Mouse (Mus musculus) kidney, adult 11 months (tissue): ENCODE measurements around the gene Tmem229b.
A peak's percentile ranks its signal among the peaks of the same experiment; 100 is the strongest.
"Not testable (repeated sequence)": the region's sequence is repeated elsewhere in the genome, so short reads cannot be mapped to it uniquely, and the experiment has no call there.

Source experiments
- DNase-seq: peaks from one replicate; pipeline ENCODE4 v3.0.0; 2022

Gene Tmem229b

DNA sequence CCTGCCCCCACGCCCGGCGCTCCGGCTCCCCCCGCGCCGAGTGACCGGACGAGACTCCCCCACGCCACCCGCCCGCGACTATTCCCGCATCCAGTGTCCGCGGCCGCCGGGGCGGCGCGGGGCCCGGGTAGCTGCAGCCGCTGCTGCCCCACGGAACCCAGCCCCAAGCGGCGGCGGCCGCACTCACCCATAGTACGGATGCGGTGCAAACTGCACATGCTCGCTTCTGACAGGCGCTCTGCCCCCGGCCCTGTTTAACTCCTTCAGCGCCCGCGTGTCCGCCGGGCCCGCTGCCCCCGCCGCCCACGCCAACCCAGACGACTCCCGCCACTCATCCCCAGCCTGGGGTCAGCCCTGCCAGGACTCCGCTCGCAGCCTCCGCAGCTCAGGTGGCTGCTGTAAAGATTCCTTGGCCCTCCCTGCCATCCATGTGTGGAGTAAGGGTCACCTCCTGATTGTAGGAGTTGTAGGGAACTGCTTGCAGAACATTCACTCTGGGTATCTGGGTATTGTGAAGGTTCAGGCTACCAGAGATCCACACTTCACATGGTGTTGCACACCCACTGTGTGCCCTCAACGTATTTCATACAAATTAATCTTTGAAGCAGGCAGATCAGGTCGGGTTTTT, at the start of gene Tmem229b:
TSS of gene Tmem229b (minus strand) at position 502 of the 628 bp plus-strand sequence.
- peak; percentile 11 for DNase-seq

- DNase-seq = no peak
Observed at GRCm38 (mm10) chr12:79055276-79055675, 47.8 kb upstream of the Tmem229b start.

GRCm38 (mm10) chr12:79052073-79052472, 44.6 kb upstream of the Tmem229b start:
- no peak for DNase-seq

DNA sequence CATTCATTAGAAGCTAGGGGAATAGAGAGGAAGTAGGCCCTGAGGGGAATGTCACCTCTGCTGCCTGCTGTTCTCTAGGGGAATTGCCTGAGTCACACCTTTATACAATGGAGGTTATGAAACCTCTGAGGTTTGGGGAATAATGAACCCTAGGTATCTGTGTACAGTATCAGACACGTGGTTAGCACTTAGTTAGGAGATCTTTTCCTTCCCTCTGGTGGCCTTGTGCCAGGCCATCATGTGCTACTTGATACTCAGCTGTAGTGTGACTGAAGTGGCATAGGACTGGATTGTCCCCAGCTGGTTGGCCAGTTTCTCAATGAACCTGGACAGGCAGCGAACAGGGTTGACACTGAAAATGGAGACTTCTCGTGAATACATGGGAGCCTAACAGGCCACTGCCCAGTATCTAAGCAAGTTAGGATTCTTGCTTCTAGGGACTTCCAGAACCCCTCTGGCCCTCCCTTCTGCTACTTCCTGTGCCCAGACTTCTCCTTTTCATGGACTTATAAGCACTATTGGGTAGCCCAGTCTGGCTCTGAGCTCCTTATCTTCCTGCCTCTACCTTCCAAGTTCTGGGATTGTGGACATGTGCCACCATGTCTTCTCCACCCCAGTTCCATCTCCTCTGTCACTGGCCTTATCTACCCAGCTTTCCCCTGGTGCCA, 43.3 kb upstream of the Tmem229b start:
- no peak for DNase-seq

- no peak for DNase-seq
Observed at GRCm38 (mm10) chr12:79049807-79050206, 42.4 kb upstream of the Tmem229b start.

DNA sequence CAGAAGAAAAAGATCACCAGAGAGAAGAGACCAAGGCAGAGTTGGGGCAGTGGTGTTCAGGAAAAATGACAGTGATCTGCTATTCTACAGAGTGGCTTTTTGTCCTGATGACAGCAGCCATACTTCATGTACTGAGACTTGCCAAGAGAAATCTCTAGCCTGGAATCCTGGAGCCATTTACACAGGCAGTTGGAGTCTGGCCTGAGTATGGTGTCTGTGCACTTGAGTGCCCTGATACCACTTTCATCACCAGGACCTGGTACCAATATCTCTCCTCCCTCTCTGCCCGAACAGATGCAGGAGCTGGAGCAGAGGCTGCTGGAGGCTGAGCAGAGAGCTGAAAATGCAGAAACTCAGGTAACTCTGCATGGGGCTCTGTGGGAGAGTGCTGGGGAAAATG, 41.5 kb upstream of the Tmem229b start:
- DNase-seq = no peak

DNA sequence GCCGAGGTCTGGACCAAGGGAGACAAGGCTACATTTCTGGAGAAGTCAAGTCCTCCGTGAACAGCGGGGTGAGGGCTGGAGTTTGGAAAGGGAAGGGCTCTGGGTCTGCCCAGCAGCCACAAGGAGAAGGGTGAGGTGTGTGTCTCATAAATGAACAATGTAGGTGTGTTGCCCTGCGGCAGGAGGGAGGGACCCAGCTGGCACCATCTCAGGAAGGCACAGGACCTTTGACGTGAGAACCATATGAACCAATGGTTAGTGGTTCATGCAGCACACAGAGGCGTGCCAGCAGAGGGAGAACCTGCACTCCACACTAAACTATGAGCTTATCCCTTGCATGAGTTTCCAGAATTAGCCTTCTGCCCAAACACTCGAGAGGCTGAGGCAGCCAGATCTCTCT, 39.8 kb upstream of the Tmem229b start:
- no peak for DNase-seq

- no peak for DNase-seq
Observed at GRCm38 (mm10) chr12:79046171-79046570, 38.7 kb upstream of the Tmem229b start.

DNA sequence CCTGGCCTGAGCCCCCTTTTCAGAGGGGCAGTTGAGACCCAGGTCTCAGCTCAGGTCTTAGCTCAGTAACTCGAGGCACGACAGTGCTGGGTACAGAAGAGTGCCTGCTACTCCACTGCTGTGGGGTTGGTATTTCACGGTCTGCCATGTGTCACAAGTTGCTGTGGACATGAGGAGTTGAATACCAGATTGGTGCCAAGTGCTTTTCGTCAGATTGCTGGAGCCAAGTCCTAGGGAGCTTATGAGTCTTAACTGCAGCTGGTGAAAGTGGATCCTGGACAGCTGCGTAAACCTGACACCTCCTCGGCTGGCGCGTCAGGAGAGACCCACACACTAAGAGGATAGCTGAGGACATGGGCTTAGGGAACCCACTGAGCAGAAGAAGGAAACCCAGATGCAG, 37.2 kb upstream of the Tmem229b start:
- no peak for DNase-seq

- DNase-seq = no peak
Observed at GRCm38 (mm10) chr12:79041436-79041835, 34.0 kb upstream of the Tmem229b start.

- no peak for DNase-seq
Observed at GRCm38 (mm10) chr12:79040201-79040827, 32.9 kb upstream of the Tmem229b start.

- no peak for DNase-seq
Observed at GRCm38 (mm10) chr12:79039708-79040107, 32.3 kb upstream of the Tmem229b start.

GRCm38 (mm10) chr12:79035349-79035748, 27.9 kb upstream of the Tmem229b start:
- DNase-seq = no peak

DNA sequence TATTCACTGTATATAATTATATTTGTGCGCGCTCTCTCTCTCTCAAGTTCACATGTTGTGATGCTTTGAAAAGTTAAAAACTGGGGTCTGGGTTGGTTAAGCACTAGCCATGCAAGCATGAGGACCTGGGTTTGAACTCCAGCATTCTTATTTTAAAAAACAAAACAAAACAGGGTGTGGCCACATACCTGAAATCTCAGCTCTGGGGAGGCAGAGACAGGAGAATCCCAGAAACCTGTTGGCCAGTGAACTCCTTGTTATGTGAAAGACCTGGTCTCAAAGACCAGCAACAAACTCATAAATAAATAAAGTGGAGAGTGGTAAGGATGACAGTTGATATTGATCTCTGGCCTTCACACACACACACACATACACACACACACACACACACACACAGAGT, 26.9 kb upstream of the Tmem229b start:
- DNase-seq = no peak

DNA sequence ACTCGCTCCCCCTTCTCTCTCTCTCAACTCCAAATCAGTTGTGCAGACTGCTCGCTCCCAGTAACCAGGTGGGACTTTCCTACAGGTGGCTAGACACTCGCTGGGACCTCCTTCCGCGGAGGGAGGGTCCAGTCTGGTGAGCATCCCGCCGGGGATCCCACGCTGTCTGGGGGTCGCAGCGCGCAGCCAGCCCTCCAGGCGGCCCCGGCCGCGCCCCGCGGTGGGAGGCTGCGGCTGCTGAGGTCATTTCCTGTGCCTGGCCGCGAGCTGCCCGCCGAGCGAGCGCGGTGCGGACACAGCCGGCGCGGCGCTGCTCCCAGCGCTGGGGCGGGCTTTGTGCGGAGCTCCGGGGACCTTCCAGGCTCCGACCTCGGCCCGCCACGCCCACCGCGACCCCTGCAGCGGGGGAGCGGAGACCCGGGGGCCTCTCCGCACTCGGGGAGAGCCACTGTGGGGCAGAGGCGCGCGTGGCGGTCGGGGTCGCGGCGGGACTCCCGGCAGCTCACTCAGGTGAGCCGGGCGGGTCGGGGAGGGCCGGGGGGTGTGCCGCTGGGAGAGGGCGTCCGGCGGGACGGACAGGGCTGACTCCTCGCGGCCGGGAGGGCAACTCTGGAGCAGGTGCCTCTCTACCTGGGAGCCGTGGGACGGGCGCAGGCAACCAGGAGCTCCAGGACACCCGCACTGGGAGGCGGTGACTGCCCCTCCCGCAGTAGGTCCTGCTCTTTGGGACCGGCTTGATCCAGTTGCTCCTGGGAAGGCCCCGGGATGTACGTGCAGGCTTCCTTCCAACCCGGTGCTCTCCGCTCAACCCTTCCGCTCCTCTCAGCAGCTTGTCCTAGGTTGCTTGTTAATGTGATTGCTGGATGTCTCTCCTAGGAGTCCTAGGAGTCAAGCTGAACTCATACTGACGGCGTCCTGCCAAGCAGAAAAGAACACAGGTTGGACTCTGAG, 21.8 kb upstream of the Tmem229b start, which contains the start of gene Plekhh1:
TSS of gene Plekhh1 (plus strand) at position 253 of the 951 bp plus-strand sequence.
- peak; percentile 66 for DNase-seq

DNA sequence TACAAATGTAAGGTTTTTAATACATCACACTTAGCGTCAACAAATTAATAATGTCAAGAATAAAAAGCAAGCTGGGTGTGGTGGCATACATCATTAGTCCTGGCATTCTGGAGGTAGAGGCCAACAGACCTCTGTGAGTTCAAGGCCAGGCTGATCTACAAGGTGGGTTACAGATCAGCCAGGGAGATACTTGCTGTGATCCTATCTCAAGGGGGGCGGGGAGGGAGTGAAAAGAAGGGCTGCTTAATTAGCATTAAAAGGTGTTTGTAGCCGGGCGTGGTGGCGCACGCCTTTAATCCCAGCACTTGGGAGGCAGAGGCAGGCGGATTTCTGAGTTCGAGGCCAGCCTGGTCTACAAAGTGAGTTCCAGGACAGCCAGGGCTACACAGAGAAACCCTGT, 20.1 kb upstream of the Tmem229b start:
- DNase-seq = not testable (repeated sequence)

DNA sequence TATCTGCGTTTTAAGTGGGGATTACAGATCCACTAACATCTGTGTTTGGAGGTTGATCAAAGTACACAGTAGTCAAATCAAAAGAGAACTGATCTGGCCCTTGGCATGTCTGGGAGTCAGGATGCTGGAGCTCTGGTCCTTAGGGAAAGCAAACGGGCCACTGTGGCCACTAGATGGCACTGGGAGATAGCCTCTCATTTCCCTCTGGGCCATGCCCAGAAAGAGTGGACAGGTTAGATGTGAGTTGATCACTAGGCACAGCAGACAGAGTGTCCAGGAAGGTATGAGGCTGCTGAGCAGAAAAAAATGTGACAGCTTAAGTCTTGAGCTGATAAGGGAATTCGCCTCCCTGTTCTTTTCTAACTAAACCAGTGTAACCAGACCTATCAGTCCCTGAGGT, 15.5 kb upstream of the Tmem229b start:
- peak; percentile 70 for DNase-seq

DNA sequence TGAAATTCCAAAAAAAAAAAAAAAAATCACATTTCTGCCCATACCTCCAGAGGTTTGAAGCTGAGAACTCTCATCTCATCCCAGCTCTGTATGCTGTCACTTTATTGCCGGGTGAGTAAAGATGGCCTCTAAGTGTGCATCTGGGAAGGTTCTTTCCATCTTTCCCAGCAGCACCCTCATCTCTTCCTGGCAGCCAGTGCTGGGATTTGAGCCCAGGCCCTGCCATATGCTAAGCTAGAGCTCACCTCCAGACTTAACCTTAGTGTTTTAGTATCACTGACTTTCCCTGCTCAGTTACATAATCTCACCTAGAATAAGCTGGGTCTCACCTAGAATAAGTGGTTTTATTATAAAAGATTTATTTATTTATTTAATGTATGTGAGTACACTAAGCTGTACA, 14.5 kb upstream of the Tmem229b start:
- no peak for DNase-seq

DNA sequence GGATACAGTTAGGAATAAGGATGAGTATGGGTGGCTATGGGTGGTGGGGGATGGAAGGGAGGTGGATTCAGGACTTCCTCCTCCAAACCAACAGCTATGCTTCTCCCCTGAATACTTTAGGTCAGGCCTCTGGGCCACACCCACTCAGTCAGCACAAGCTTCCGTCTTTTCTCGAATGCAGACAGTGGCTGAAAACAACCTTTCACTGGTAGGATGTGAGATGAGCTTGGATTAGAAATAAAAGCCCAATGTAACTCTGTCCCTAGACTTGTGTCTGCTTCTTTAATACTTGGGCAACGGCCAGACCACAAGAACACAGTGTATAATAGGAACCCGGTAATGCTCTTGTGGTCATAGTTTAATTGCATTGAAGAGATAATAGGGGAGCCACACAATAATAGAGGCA, 10.6 kb upstream of the Tmem229b start:
- DNase-seq = no peak

- DNase-seq = no peak
Observed at GRCm38 (mm10) chr12:79016109-79016508, 8.7 kb upstream of the Tmem229b start.

DNA sequence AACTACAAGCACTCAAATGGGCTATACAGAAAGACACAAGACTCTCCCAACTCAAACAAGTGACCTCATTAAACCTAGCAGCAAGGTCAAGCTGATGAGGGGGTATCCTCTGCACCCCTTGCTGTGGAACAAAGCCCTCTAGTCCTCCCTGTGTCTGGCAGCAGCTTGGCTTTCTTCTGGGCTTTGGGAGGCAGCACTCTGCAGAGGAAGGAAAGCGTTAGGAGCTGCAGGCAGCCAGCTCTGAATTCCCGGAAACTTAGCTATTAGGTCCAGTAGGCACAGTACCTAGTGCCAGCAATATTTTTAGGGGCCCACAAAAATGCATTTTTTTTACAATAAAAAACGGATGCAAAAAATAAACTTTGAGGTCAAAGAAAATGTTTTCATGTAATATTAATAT, 3.1 kb upstream of the Tmem229b start:
- no peak for DNase-seq

DNA sequence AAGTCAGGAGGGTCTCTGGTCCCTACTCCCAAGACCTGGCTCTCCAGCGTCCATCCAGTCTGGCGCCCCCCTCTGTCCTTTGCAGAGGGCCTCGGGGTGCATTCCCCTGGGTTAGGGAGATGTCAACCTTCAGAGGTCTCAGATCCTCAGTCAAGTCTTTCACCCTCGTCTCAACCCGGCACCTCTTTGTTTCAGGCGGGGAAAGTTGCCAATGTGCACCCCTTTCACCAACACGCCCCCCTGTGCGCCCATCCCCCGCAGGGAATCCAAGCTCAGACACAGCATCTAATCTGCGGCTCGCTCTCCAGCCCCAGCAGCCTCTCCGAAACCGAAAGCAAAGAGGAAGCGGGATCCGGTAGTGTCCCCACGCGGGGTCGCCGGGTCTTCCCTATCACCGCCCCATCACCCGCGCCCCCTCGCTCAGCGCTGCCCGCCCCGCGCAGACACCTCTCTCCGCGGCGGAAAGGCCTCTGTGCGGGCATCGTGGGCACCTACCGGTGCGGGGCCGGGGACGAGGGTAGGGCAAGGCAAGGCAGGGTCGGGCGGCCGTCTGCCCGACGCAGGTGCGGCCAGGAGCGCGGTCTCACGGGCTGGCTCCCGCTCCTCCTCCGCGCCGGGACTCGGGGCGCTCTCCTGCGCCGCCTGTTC, 825 bp downstream of the Tmem229b start:
- peak; percentile 25 for DNase-seq

DNA sequence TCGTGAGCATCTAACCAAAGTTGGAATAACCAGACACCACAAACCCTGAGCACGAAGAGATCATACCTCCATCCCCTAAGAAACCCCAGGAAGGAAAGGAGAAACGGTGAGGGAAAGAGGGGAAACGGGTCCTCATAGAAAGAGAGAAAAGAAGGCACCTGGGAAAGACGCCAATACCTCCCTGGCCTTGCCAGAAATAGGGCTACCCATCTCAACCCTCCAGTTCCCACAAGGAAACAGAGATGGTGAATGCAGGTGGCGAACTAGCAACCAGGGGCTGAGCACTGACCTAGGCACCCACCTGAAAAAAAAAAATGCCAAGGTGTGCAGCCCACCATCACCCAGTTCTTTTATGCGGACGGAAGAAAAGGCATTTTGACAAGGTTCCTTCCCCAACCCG, 1.4 kb downstream of the Tmem229b start:
- DNase-seq = no peak
